Mouse (Mus musculus) left cerebral cortex, postnatal 4 days (tissue): ENCODE measurements at regions not wholly inside any gene's neighbourhood (a gene's known extent, or its start where the extent isn't known, plus 50 kb on each side); places are given as distances from the start of the nearest gene placed in this dataset.
A peak's percentile ranks its signal among the peaks of the same experiment; 100 is the strongest.

Source experiments
- DNase-seq: peaks from one replicate; pipeline ENCODE4 v3.0.0-alpha.2; 2022
- intact Hi-C: fragments of 180-260 bp; cut with DNase I; formaldehyde crosslinking; loops from one replicate; pipeline ENCODE4 v1.15.1; 2025

DNA sequence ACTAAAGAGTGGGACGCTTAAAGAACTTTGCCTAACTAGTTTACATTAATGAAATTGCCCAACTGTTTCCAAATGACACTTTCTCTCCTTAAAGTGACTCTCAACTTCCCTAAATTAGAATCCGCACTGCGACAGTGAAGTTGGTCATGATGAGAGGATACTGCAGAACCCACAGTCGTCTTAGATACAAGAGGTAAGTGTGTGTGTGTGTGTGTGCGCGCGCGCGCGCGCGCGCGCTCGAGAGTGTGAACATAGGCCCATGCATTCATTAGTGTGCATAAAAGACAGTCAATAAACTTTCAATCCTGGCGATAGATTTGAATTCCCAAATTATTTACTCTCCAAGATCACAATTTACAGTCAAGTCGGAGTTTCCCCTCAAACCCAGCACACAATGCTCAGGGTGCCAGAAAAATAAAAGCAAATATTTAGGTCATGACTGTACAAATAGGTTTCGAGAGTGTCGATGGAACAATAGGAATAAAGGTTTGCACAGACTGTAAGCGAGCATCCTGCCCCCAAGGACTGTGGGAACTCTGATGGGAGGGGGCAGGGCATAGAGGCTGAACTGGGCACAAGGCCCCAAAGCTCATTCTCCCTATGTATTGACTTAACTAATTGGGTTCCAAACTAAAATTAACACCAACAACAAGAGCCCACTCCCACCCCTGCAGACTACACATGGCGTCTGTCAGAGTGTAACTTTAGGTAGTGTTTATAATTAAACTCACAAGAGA lies 282.2 kb upstream of the Irx2 start:
- intact Hi-C loops, result no loop called here
- DNase-seq, result no peak

- intact Hi-C loops, result no loop called here
- no peak for DNase-seq
Observed at GRCm38 (mm10) chr13:72346944-72347586, 281.6 kb upstream of the Irx2 start.

DNA sequence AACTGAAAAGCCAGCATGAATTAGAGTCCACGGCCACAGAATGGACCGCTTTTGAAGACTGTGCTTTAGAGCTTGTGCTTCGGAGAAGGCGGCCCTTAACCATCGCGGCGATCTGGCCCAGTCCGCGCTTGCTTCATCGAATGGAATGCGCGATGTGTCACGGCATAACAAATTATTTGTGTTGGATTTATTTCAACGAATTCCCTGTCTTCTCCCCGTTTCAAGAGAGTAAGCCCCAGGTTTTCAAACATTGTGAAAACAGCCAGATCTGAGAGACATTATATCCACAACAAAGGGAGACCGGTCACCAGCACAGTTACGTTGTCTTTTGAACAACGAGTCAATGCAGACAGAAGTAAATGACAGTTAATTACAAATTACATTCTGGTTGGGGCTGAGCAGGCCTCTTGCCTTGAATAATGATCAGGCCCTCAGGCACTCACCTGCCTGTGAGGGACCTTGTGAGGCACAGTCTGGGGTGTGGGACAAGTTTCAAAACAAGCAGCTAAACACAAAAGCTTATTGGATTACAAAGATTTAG lies 275.9 kb upstream of the Irx2 start:
- intact Hi-C loops, result no loop called here

DNA sequence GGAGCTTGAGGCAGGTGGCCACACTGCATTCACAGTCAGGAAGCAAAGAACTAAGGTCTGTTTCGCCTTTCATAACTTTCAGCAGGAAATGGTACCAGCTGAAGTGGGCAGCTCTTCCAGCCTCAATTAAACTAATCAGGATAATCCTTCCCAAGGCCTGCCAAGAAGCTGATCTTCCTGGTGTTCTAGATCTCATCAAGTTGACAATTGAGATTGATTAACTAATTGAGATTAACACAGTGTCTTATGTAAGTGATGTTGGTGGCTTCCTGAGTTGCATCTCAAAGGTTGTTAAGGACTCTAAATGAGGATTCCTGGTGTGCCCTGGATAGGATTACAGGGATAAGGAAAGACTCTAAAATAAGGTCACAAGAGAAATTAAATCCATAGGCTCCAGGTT lies 273.3 kb upstream of the Irx2 start:
- intact Hi-C loops, result no loop called here
- no peak for DNase-seq

More for the DNA sequence above, 275.9 kb upstream of the Irx2 start:
- DNase-seq, result peak; percentile 19

DNA sequence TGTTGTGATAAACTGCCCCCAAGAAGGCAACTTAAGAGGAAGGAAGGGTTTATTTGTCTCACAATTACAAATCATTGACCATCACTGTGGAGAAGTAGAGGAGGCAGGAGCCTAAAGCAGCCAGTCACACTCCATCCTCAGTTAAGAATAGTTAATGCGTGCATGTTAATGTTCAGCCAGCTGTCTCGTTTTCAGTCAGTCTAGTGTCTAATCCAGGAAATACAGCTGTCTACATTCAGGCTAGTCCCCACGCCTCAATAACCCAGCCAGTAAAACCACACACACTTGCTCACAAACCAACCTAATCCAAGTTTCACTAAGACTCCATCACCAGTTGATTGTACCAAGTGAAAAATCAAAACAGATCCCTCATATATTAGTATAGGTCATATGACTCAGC lies 272.8 kb upstream of the Irx2 start:
- intact Hi-C loops, result no loop called here
- DNase-seq, result no peak

- no peak for DNase-seq
- intact Hi-C loops, result no loop called here
Observed at GRCm38 (mm10) chr13:72358243-72358904, 270.2 kb upstream of the Irx2 start.

- DNase-seq, result peak; percentile 51
- intact Hi-C loops, result no loop called here
Observed at GRCm38 (mm10) chr13:72365534-72366271, 262.9 kb upstream of the Irx2 start.

GRCm38 (mm10) chr13:72366281-72366680 lies 262.3 kb upstream of the Irx2 start:
- intact Hi-C loops, result no loop called here
- DNase-seq, result no peak

DNA sequence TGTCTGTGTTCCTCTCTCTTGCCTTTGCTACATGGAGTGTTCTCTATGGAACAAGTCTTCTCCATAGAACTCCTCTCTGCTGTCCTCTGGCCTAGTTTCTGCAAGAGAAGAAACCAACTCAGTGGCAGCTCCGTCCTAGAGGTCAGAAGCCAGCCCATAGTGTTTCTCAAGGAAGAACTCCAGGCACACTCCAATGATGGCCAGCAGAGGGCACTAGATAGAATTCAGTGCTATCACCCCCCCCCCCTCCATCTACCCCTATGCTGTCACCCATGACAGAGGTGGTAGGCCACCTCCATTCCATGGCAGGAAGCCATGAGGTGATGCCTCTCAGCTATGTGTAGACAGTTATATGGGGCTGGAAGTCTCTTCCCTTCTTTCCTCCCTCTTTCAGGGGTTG lies 258.5 kb upstream of the Irx2 start:
- DNase-seq, result no peak
- intact Hi-C loops, result no loop called here

GRCm38 (mm10) chr13:72370997-72371396 lies 257.6 kb upstream of the Irx2 start:
- intact Hi-C loops, result no loop called here
- DNase-seq, result no peak

DNA sequence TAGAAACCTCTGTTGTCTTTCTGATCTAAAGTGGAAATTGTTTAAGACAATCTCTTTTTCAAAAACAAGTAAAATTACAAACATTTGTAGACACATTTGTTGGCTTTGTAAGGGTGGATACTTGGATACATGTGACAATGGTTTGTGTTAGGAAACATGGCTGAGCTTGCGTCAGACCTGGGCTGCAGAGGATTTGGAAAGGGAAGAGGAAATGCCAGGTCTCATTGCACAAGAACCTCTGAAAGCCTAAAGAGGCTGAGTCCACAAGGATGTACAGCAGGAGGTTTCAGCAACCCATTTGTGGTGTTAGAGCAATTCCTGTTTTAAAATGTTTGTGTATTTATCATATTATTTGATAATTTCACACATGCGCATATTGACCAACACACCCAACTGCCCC lies 235.3 kb upstream of the Irx2 start:
- DNase-seq, result no peak
- intact Hi-C loops, result no loop called here

- intact Hi-C loops, result no loop called here
- peak; percentile 2 for DNase-seq
Observed at GRCm38 (mm10) chr13:72400677-72401076, 227.9 kb upstream of the Irx2 start.

DNA sequence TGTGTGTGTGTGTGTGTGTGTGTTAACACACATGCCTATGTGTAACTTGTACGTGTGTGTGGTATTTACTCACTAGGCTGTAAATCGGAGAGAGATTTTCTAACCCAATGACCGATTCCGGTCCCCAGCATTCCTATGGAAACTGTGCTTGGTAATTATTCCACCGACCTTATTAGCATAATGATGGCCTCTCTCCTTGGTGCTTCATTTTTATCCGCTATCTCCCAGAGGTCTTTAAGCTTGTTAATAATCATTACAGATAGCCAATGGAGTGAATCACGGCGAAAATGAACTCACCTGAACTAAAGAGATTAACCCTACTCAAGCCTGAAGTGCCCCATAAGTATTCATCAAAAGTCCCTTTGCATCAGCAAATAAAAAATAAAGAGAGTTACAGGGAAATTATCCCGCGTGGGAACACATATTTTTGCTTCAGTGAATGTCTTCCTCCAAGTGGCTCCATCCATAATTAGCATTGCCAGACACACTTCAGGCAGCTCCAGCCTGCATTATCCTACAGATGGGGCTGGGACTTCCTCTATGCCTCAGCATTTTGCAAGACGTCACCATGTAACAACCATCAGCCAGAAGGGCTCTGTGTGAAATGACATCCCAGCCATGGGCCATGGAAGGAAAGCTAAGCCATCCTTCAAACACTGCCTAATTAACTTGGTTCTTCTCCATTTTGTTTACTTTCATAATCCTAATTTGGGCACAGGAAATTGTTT lies 219.2 kb upstream of the Irx2 start:
- DNase-seq, result no peak
- intact Hi-C loops, result no loop called here

DNA sequence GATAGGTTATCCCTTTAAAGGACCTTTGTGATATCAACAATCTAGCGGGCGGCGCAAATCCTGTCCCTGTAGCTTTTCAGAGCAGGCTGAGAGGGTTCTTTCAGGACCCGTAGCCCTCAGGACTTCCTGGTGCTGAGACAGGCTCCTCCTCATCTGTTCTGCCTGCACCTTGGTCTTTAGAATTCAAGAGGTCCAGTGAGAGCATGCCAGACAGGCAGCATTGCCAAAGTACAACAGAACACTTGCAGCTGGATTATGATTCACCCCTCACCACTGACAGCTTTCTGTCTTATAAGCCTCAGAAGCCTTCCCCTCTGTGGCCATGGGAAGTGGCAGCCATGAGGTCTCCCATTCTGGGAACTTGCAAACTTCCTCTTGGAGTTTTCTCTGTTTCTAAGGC lies 216.0 kb upstream of the Irx2 start:
- no peak for DNase-seq
- intact Hi-C loops, result no loop called here

DNA sequence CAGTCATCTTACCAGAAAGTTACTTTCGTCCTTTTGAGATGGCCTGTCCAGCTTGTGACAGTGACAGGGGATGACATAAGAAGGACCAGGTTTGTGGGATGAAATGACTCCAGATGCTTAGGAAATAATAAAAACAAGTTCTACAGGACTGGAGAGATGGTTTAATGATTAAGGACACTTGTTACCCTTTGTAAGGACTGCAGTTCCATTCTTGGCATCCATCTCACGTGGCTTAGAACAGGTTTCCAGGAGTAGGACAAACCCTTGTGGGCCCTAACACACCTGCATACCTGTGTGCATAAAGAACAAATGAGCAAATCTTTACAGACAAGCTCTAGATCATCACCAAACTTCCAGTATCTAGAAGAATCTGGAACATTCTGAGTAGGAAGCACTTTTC lies 211.6 kb upstream of the Irx2 start:
- intact Hi-C loops, result no loop called here
- no peak for DNase-seq

DNA sequence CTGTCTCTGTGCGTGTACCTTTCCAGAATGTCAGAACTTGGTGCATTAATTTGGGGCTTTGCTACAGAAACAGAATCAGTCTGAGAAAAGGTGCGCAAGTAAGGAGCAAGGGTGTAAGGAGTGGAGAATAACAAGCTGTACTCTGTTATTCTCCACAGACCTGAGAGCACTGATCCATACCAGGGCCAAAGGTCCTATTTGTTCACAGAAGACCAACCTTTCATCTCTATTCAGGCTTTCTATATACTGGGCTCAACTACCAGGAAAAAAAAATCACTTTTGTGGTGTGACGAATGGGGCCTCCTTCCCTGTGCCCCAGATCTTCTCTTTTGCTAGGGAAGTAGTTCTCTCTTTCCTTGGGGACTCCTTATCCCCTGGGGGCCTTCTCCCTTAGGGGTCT lies 210.8 kb upstream of the Irx2 start:
- intact Hi-C loops, result no loop called here
- no peak for DNase-seq

GRCm38 (mm10) chr13:72418285-72418684 lies 210.3 kb upstream of the Irx2 start:
- intact Hi-C loops, result no loop called here
- DNase-seq, result no peak

GRCm38 (mm10) chr13:72419532-72419931 lies 209.1 kb upstream of the Irx2 start:
- DNase-seq, result no peak

GRCm38 (mm10) chr13:72425917-72426316 lies 202.7 kb upstream of the Irx2 start:
- intact Hi-C loops, result no loop called here
- no peak for DNase-seq

More at GRCm38 (mm10) chr13:72419532-72419931, 209.1 kb upstream of the Irx2 start:
- intact Hi-C loops, result no loop called here

- intact Hi-C loops, result no loop called here
- DNase-seq, result no peak
Observed at GRCm38 (mm10) chr13:72445336-72445735, 183.3 kb upstream of the Irx2 start.
